Mouse (Mus musculus): ENCODE results near the gene Tmem144.

GRCm38 (mm10) chr3:79849621-79850020 lies 3.0 kb downstream of the Tmem144 start:
- TF ChIP-seq CTCF (conservative IDR thresholded peaks at IDR 0.05; ENCODE audit: low read length) (no peak), NANOG (IDR thresholded peaks at IDR 0.05; ENCODE audit: borderline replicate concordance, low read length) (no peak)
